ENCODE assay signal across 21 mouse cellular contexts in the genomic region with DNA sequence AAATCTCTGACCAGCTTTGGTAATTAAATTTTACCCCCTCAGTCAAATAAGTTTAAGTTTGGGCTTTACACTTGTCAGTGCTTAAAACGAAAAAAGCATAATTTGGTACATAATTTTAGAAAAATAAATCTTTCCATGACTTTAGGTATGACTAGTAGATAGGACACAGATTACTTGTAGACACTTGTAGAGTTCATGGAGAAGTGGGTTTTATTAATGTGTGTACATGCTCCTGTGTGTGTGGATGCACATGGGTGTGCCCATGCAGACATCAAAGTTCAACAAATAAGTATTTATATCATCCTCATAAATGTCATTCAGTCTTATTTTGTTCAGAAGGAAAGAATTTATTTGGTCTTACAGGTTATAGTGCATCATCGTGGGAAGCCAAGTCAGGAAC.
DNase-seq lines count a peak whose midpoint lies in the region; ATAC-seq lines count a peak whose summit lies in the region.
"Had no signal": no experiment of that assay in that cellular context is flagged by ENCODE, and none has a peak within 500 bp of the region (broad histone marks: within the 10 kb centered on the region; RNA-seq: fewer than 3 reads in every experiment).

No protein-coding gene starts in this region.

- H3K36me3 ChIP-seq in forebrain, embryonic 12.5 days (replicated peaks): no peaks in the 10 kb centered on the region
- H3K36me3 ChIP-seq in forebrain, embryonic 16.5 days (ENCODE audit: control insufficient read depth, insufficient read depth): no peaks in the 10 kb centered on the region
- H3K36me3 ChIP-seq in neural tube, embryonic 11.5 days (ENCODE audit: control insufficient read depth, insufficient read depth, low read length): no peaks in the 10 kb centered on the region
- no peaks in the 10 kb centered on the region for H3K36me3 ChIP-seq in neural tube, embryonic 12.5 days
- no peaks in the 10 kb centered on the region for H3K36me3 ChIP-seq in neural tube, embryonic 15.5 days
- H3K36me3 ChIP-seq: G1E had no signal

- no peaks in the 10 kb centered on the region for H3K9me3 ChIP-seq in forebrain, embryonic 12.5 days
- no peaks in the 10 kb centered on the region for H3K9me3 ChIP-seq in forebrain, embryonic 16.5 days (ENCODE audit: control insufficient read depth, low read length)
- no peaks in the 10 kb centered on the region for H3K9me3 ChIP-seq in neural tube, embryonic 11.5 days (ENCODE audit: control insufficient read depth, low read length)
- H3K9me3 ChIP-seq in neural tube, embryonic 12.5 days: no peaks in the 10 kb centered on the region
- no peaks in the 10 kb centered on the region for H3K9me3 ChIP-seq in neural tube, embryonic 15.5 days (replicated peaks)
- H3K9me3 ChIP-seq: G1E had no signal

- no peak overlapping the region for H3K4me3 ChIP-seq in forebrain, embryonic 12.5 days (replicated peaks)
- H3K4me3 ChIP-seq in forebrain, embryonic 16.5 days (replicated peaks; ENCODE audit: low read length): no peak overlapping the region
- H3K4me3 ChIP-seq in neural tube, embryonic 11.5 days (ENCODE audit: low read depth, low read length): no peak overlapping the region
- no peak overlapping the region for H3K4me3 ChIP-seq in neural tube, embryonic 12.5 days
- no peak overlapping the region for H3K4me3 ChIP-seq in neural tube, embryonic 15.5 days (replicated peaks)

- 0 out of 2 replicates have a peak, but pooled peaks have one; percentile 51 for ATAC-seq in forebrain, embryonic 12.5 days (ENCODE audit: low FRiP score)
- no peak for ATAC-seq in forebrain, embryonic 16.5 days
- ATAC-seq in neural tube, embryonic 11.5 days (ENCODE audit: insufficient read depth, low FRiP score, low TSS enrichment): peak; percentile 59; the same call in 1 of the 2 replicates
- 0 out of 2 replicates have a peak, but pooled peaks have one; percentile 37 for ATAC-seq in neural tube, embryonic 12.5 days (ENCODE audit: low FRiP score, low read depth)
- no peak for ATAC-seq in neural tube, embryonic 15.5 days (ENCODE audit: low FRiP score)
- ATAC-seq: activated CD4-positive, CD25-positive, alpha-beta regulatory T cell, adult 4 months; CD4-positive, CD25-positive, alpha-beta regulatory T cell, adult 4 months; Patski had no signal

- H3K27me3 ChIP-seq in forebrain, embryonic 12.5 days: no peaks in the 10 kb centered on the region
- no peaks in the 10 kb centered on the region for H3K27me3 ChIP-seq in forebrain, embryonic 16.5 days (replicated peaks; ENCODE audit: control insufficient read depth, insufficient read depth, low read length)
- H3K27me3 ChIP-seq in neural tube, embryonic 11.5 days (ENCODE audit: control insufficient read depth, insufficient read depth, low read length): no peaks in the 10 kb centered on the region
- H3K27me3 ChIP-seq in neural tube, embryonic 12.5 days (replicated peaks): no peaks in the 10 kb centered on the region
- H3K27me3 ChIP-seq in neural tube, embryonic 15.5 days (replicated peaks): no peaks in the 10 kb centered on the region
- H3K27me3 ChIP-seq: CH12.LX, Patski had no signal

- no peak overlapping the region for H3K9ac ChIP-seq in forebrain, embryonic 12.5 days
- H3K9ac ChIP-seq in forebrain, embryonic 16.5 days (replicated peaks; ENCODE audit: low read depth, low read length): no peak overlapping the region
- no peak overlapping the region for H3K9ac ChIP-seq in neural tube, embryonic 11.5 days (ENCODE audit: low read length)
- H3K9ac ChIP-seq in neural tube, embryonic 12.5 days: no peak overlapping the region
- H3K9ac ChIP-seq in neural tube, embryonic 15.5 days (replicated peaks): no peak overlapping the region

- H3K27ac ChIP-seq in forebrain, embryonic 12.5 days: no peak overlapping the region
- no peak overlapping the region for H3K27ac ChIP-seq in forebrain, embryonic 16.5 days (ENCODE audit: low read length)
- H3K27ac ChIP-seq in neural tube, embryonic 11.5 days (ENCODE audit: low read depth, low read length): no peak overlapping the region
- no peak overlapping the region for H3K27ac ChIP-seq in neural tube, embryonic 12.5 days
- H3K27ac ChIP-seq in neural tube, embryonic 15.5 days (replicated peaks): no peak overlapping the region

- H3K4me2 ChIP-seq in forebrain, embryonic 12.5 days: no peak overlapping the region
- H3K4me2 ChIP-seq in forebrain, embryonic 16.5 days (ENCODE audit: low read length): no peak overlapping the region
- no peak overlapping the region for H3K4me2 ChIP-seq in neural tube, embryonic 11.5 days (ENCODE audit: low read depth)
- no peak overlapping the region for H3K4me2 ChIP-seq in neural tube, embryonic 12.5 days (replicated peaks)
- H3K4me2 ChIP-seq in neural tube, embryonic 15.5 days: no peak overlapping the region

- WGBS in forebrain, embryonic 12.5 days: 87% methylated on average over 2 of the region's 2 CpGs
- WGBS in forebrain, embryonic 16.5 days: 80% methylated on average over 2 of the region's 2 CpGs
- WGBS in neural tube, embryonic 11.5 days: 69% methylated on average over 2 of the region's 2 CpGs
- WGBS in neural tube, embryonic 12.5 days: 58% methylated on average over 2 of the region's 2 CpGs
- WGBS in neural tube, embryonic 15.5 days: 44% methylated on average over 2 of the region's 2 CpGs

- DNase-seq in neural tube, embryonic 11.5 days (ENCODE audit: low spot score): no peak
- DNase-seq in neural tube, embryonic 10.5 days (ENCODE audit: extremely low spot score, low spot score): no peak
- DNase-seq: adrenal gland, adult 2 months; adrenal gland, adult 8-10 months; adrenal gland, postnatal 10 days; adrenal gland, postnatal 14 days; adrenal gland, postnatal 25 days; adrenal gland, postnatal 36 days; B cell, adult 2 months; cerebellum, adult 11 months; cerebellum, adult 11-12 months; cerebellum, adult 18-20 months had no signal

- no peaks in the 10 kb centered on the region; the same call in 1 of the 2 replicates for H3K4me1 ChIP-seq in forebrain, embryonic 12.5 days
- no peaks in the 10 kb centered on the region for H3K4me1 ChIP-seq in forebrain, embryonic 16.5 days (replicated peaks; ENCODE audit: control insufficient read depth, insufficient read depth, low read length)
- no peaks in the 10 kb centered on the region for H3K4me1 ChIP-seq in neural tube, embryonic 11.5 days (ENCODE audit: control insufficient read depth, insufficient read depth, low read length)
- no peaks in the 10 kb centered on the region for H3K4me1 ChIP-seq in neural tube, embryonic 12.5 days
- H3K4me1 ChIP-seq in neural tube, embryonic 15.5 days: no peaks in the 10 kb centered on the region

Comparison
In these comparisons a context has a peak if more than half of its experiments do, and no peak if none do; other contexts are left out.
1. ATAC-seq: peak in forebrain, embryonic 12.5 days (single experiment), neural tube, embryonic 11.5 days (single experiment) and neural tube, embryonic 12.5 days (single experiment); none in forebrain, embryonic 16.5 days (single experiment) and neural tube, embryonic 15.5 days (single experiment).